Mouse (Mus musculus): Measurements from ENCODE around the gene Gm13271.
"Not testable (repeated sequence)": the region's sequence is repeated elsewhere in the genome, so short reads cannot be mapped to it uniquely, and the experiment has no call there.

DNA sequence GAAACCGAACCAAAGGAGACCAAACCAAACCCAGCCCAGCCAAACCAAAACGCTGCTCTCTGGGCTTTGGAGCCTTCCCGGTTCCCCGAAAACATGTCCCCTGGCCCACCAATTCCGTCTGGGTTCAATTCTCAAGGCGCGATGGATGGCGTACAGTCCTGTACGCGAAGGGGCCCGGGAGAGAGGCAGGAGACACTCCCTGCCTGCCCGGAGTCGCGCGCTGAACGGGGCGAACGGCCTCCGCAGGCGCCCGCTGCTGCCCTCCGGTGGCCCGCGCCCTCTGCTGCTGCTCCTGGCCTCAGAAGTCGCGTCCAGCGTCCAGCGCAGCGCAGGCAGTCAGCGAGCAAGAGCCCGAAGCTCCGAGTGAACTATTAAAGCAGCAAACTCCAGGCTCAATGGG is 18.9 kb downstream of the Gm13271 start, which contains the start of gene Gm13290:
- not testable (repeated sequence) for TF ChIP-seq CTCF (IDR thresholded peaks at IDR 0.05; ENCODE audit: borderline replicate concordance, control insufficient read depth, extremely low read depth, insufficient read depth, low read length, poor library complexity); POLR2A (IDR thresholded peaks at IDR 0.05; ENCODE audit: control insufficient read depth, extremely low read depth, insufficient read depth, low read length, poor library complexity)
